Mouse (Mus musculus) kidney, postnatal 0 days (tissue): ENCODE results near the gene Calml3. TPM values are rescaled to one million over a fixed set of nuclear protein-coding genes. Genes with fewer than 3 reads are reported as not detected.

ENCODE experiments used
- ATAC-seq: fragments of 200-750 bp; cut with Nextera tagmentation; replicated peaks from 2 replicates; pipeline ENCODE4 v1.8.0; 2017; ENCODE audit warnings: low read depth, moderate number of reproducible peaks, moderate TSS enrichment, moderate library complexity; ENCODE audit not compliant: low FRiP score
- DNase-seq: peaks from one replicate; pipeline ENCODE4 v3.0.0-alpha.2; 2016; ENCODE audit warnings: low spot score
- H3K27ac ChIP-seq: fragments of 300-500 bp; sonication (generic); 2 replicates; pipeline ENCODE4 v1.5.1; 2014; ENCODE audit warnings: mild to moderate bottlenecking
- H3K27me3 ChIP-seq: fragments of 300-500 bp; sonication (generic); 2 replicates; pipeline ENCODE4 v1.6.1; 2014; ENCODE audit warnings: low read length, mixed read lengths; ENCODE audit not compliant: insufficient read depth
- H3K36me3 ChIP-seq: fragments of 300-500 bp; sonication (generic); 2 replicates; pipeline ENCODE4 v1.6.1; 2014; ENCODE audit warnings: low read length, mixed read lengths; ENCODE audit not compliant: insufficient read depth
- H3K4me1 ChIP-seq: fragments of 300-500 bp; sonication (generic); replicated peaks from 2 replicates; pipeline ENCODE4 v1.6.1; 2014; ENCODE audit warnings: antibody characterized with exemption, low read length, mixed read lengths; ENCODE audit not compliant: insufficient read depth
- H3K4me2 ChIP-seq: fragments of 300-500 bp; sonication (generic); 2 replicates; pipeline ENCODE4 v1.6.1; 2014; ENCODE audit warnings: mild to moderate bottlenecking, low read length, moderate library complexity, mixed read lengths
- H3K4me3 ChIP-seq: fragments of 300-500 bp; sonication (generic); replicated peaks from 2 replicates; pipeline ENCODE4 v1.5.1; 2014; ENCODE audit warnings: low read depth, low read length
- H3K9ac ChIP-seq: fragments of 300-500 bp; sonication (generic); 2 replicates; pipeline ENCODE4 v1.6.1; 2014; ENCODE audit warnings: low read depth, low read length
- H3K9me3 ChIP-seq: fragments of 300-500 bp; sonication (generic); replicated peaks from 2 replicates; pipeline ENCODE4 v1.6.1; 2016; ENCODE audit warnings: low read length, inconsistent platforms, mixed read lengths
- CTCF ChIP-seq: IDR thresholded peaks from 2 replicates; pipeline ENCODE4 v1.5.1; 2016; ENCODE audit warnings: antibody characterized with exemption, low read depth, mild to moderate bottlenecking, moderate library complexity
- WGBS: fragments of 180-500 bp; shearing (Covaris S2); extraction: QIAGEN DNeasy Blood & Tissue Kit; methylation state at CpG from one replicate; pipeline ENCODE4 v1.1.7; 2014; 5-methylcytosine and 5-hydroxymethylcytosine counted together
- polyA plus RNA-seq: library from polyadenylated mRNA; unstranded; fragments of >200 nt; fragmentation: Nextera tagmentation; extraction: Ambion mirVana; gene quantifications from 2 replicates; pipeline ENCODE4 v1.2.1, GENCODE M21; 2015

The Calml3 gene
- polyA plus RNA-seq, 1 experiment from 2014 or later = 1.6 TPM

DNA sequence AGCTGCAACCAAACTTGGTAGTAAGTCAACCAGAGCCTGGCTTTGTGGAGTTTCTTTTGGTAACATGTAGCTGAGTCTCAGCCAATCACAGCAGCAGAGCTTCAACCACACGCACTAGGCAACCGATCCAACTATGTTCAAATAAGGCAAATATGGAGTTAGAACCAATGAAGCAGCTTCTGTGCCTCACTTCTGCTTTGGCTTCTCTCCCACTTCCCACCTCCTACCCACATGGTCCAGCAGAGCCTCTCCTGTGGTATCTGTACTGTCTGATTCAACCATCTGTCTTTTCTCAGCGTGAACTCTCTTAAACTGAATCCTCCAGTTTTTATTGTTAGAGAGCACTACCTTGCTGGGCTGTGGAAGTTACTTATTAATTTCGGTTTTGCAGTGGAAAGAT, 27.7 kb downstream of the Calml3 start:
- no peak overlapping the region for H3K4me2 ChIP-seq
- no peak overlapping the region for H3K9ac ChIP-seq
- no peak overlapping the region for H3K27ac ChIP-seq
- H3K9me3 ChIP-seq = no peaks in the 10 kb centered on the region
- no peaks in the 10 kb centered on the region for H3K4me1 ChIP-seq
- no peak for TF ChIP-seq CTCF
- DNase-seq (no peak), ATAC-seq (no peak)
- WGBS = 79% methylated on average over 4 of the region's 4 CpGs
- H3K4me3 ChIP-seq = no peak overlapping the region
- H3K27me3 ChIP-seq = no peaks in the 10 kb centered on the region
- H3K36me3 ChIP-seq = no peaks in the 10 kb centered on the region

DNA sequence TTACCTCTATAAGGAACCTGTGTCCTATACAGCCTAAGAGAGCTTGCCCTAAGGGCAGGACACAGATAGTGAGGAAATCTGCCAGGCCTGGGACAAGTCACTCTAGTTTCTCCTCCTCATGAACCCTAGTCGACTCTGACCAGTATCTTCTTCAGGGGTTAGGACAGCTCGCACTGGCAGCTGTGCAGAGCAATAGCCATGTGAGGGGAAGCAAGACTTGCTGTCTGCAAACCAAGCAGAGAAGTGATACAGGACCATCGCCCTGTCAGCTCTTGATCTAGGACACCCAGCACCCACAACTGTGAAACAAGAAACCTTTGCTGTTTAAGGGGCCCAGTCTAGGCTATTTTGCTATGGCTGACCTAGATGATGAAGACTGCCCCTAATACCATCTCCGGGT, 29.1 kb downstream of the Calml3 start:
- no peak for DNase-seq
- no peak for TF ChIP-seq CTCF
- WGBS = 74% methylated on average over 4 of the region's 4 CpGs
- Histone ChIP-seq H3K27ac (no peak overlapping the region), H3K4me2 (no peak overlapping the region), H3K4me3 (no peak overlapping the region), H3K9me3 (no peaks in the 10 kb centered on the region), H3K4me1 (peaks cover 9% of the 10 kb centered on the region), H3K36me3 (no peaks in the 10 kb centered on the region), H3K9ac (no peak overlapping the region), H3K27me3 (no peaks in the 10 kb centered on the region)
- no peak for ATAC-seq

DNA sequence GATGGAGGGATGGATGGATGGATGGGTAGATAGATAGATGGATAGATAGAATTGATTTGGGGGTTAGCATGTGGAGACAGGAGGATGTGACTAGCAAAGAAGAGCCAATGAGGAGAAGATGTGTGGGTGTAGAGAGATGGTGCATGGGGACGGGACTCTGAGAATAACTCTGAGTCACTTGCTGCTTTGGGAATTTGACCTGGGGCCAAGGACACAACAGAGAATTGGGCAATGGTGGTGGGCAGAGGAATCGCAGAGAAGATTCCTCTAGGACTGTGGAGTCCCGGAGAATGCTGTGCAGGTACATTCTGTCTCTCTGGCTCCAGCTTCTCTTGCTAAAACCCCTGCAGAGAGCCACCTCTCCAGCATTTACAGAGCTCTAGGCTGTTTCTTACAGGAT, 29.8 kb downstream of the Calml3 start:
- 81% methylated on average over 3 of the region's 3 CpGs for WGBS
- H3K4me1 ChIP-seq = peaks cover 9% of the 10 kb centered on the region
- H3K4me3 ChIP-seq = no peak overlapping the region
- DNase-seq (no peak), ATAC-seq (no peak)
- no peak overlapping the region for H3K9ac ChIP-seq
- H3K27me3 ChIP-seq = no peaks in the 10 kb centered on the region
- H3K9me3 ChIP-seq = no peaks in the 10 kb centered on the region
- H3K36me3 ChIP-seq = no peaks in the 10 kb centered on the region
- H3K4me2 ChIP-seq = no peak overlapping the region
- H3K27ac ChIP-seq = no peak overlapping the region
- no peak for TF ChIP-seq CTCF

DNA sequence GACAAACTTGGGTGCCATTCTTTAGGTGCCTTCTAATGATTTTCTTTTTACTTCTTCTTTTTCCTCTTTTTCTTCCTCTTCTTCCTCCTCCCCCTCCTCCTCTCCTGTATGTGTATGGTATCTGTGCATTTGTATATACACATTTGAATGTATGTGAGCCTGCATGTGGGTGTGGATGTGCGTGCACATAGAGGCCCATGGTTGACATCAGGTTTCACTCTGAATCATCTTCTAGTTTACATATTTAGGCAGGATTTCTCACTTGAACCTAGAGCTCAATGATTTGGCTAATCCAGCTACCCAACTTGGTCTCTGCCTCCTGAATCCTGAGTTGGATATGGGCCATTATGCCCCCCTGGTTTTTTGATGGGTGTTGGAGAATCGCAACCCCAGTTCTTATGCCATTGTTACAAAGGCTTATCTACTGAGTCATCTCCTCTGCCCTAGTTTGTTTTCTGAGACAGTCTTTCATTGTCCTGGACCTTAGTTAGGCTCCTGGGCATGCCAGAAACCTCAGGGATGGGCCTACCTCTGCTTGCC, 30.9 kb downstream of the Calml3 start:
- no peak for DNase-seq
- WGBS = 95% methylated on average over 2 of the region's 2 CpGs
- ATAC-seq = no peak

DNA sequence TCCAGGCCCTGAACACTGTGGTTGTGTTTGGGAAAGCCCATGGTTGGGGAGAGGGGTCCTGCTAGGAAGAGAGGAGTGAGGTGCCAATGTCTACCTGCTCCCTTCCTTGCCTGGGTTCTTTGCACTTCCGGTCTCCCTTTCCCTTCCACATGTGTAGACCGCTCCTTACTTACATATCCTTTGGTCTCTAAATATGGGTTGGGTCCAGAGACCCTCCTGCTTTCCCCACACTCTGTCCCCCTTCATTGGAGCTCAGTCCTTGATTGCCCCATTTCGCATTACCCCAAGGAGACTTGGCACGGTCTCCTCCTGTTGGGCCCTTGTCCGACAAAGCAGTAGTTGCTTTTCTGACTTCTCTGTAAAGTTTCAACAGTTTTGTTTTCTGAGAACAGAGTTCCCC, 32.9 kb downstream of the Calml3 start:
- Histone ChIP-seq H3K9me3 (no peaks in the 10 kb centered on the region), H3K4me1 (peaks cover 9% of the 10 kb centered on the region), H3K9ac (no peak overlapping the region), H3K4me3 (no peak overlapping the region), H3K36me3 (no peaks in the 10 kb centered on the region), H3K4me2 (no peak overlapping the region), H3K27me3 (no peaks in the 10 kb centered on the region), H3K27ac (no peak overlapping the region)
- DNase-seq (no peak), ATAC-seq (no peak)
- TF ChIP-seq CTCF = no peak
- 97% methylated on average over 5 of the region's 5 CpGs for WGBS

More for the DNA sequence above, 30.9 kb downstream of the Calml3 start:
- Histone ChIP-seq H3K4me1 (peaks cover 9% of the 10 kb centered on the region), H3K27ac (no peak overlapping the region), H3K4me3 (no peak overlapping the region), H3K9me3 (no peaks in the 10 kb centered on the region), H3K4me2 (no peak overlapping the region), H3K9ac (no peak overlapping the region), H3K27me3 (no peaks in the 10 kb centered on the region), H3K36me3 (no peaks in the 10 kb centered on the region)
- TF ChIP-seq CTCF = no peak

DNA sequence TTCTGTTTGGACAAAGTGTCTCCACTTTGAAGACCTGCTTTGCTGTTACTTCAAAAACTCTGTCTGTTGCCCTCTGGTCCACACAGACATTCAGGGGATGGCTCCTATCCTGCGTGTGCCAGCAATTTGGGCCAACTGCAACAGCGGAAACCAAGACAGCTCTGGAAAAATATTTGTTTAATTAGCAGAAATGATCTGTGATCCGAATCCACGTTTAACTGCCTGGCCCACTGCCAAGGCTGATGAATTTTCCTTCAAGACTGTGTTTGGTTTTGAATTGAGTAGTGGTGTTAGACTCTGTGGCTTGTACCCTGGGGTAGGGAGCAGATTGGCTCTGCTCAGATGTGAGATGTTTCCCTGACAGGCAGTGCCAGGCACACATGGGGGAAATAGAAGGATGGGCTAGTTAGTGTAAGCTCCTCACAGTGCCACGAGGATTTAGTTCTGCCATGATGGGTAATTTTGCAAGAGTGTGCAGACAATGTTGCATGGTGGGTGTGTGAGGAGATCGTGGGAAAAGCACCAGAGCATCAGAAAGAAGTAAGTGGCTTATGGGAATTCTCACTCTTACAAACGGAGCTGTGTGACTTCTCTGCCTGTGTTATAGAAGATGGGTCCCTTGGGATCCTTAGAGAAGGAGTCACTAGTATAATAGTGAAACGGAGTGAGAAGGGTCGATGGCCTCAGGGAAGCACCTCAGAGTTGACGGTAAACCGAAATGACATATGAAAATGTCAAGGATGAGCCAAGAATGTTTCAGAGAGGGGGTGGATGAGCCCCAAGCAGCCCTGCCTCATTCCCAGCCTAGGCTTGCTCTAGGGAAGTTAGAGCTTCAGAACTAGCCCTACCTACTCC, 33.7 kb downstream of the Calml3 start:
- ATAC-seq (no peak), DNase-seq (peak; percentile 59)
- Histone ChIP-seq H3K4me1 (peaks cover 9% of the 10 kb centered on the region), H3K36me3 (no peaks in the 10 kb centered on the region), H3K4me3 (no peak overlapping the region), H3K4me2 (0 out of 2 replicates have a peak overlapping the region, but pooled peaks have one; percentile 6), H3K27me3 (no peaks in the 10 kb centered on the region), H3K9me3 (no peaks in the 10 kb centered on the region), H3K27ac (no peak overlapping the region), H3K9ac (no peak overlapping the region)
- 44% methylated on average over 11 of the region's 11 CpGs for WGBS
- no peak for TF ChIP-seq CTCF
